Mouse (Mus musculus) intestine, embryonic 16.5 days (tissue): ENCODE measurements around the gene Shank2. TPM values are rescaled to one million over a fixed set of nuclear protein-coding genes. Genes with fewer than 3 reads are reported as not detected.

Source experiments
- ATAC-seq: fragments of 200-750 bp; cut with Nextera tagmentation; 2 replicates; pipeline ENCODE4 v1.8.0; 2017; ENCODE audit warnings: moderate TSS enrichment, moderate library complexity
- H3K27ac ChIP-seq: fragments of 300-500 bp; sonication (generic); 2 replicates; pipeline ENCODE4 v1.5.1; 2014; ENCODE audit warnings: mild to moderate bottlenecking, low read length
- H3K27me3 ChIP-seq: fragments of 300-500 bp; sonication (generic); replicated peaks from 2 replicates; pipeline ENCODE4 v1.6.1; 2014; ENCODE audit warnings: low read length, control low read depth, mixed read lengths; ENCODE audit not compliant: control insufficient read depth, insufficient read depth
- H3K36me3 ChIP-seq: fragments of 300-500 bp; sonication (generic); 2 replicates; pipeline ENCODE4 v1.6.1; 2014; ENCODE audit warnings: low read length, control low read depth; ENCODE audit not compliant: control insufficient read depth, insufficient read depth
- H3K4me1 ChIP-seq: fragments of 300-500 bp; sonication (generic); 2 replicates; pipeline ENCODE4 v1.6.1; 2014; ENCODE audit warnings: low read length, control low read depth, mixed read lengths; ENCODE audit not compliant: control insufficient read depth, insufficient read depth
- H3K4me2 ChIP-seq: fragments of 300-500 bp; sonication (generic); 2 replicates; pipeline ENCODE4 v1.6.1; 2014; ENCODE audit warnings: low read depth, low read length, control low read depth
- H3K4me3 ChIP-seq: fragments of 300-500 bp; sonication (generic); 2 replicates; pipeline ENCODE4 v1.5.1; 2014; ENCODE audit warnings: mild to moderate bottlenecking, low read length
- H3K9ac ChIP-seq: fragments of 300-500 bp; sonication (generic); 2 replicates; pipeline ENCODE4 v1.6.1; 2014; ENCODE audit warnings: low read depth, low read length
- H3K9me3 ChIP-seq: fragments of 300-500 bp; sonication (generic); 2 replicates; pipeline ENCODE4 v1.6.1; 2016; ENCODE audit warnings: low read length, control low read depth; ENCODE audit not compliant: control insufficient read depth
- WGBS: fragments of 180-500 bp; shearing (Covaris S2); extraction: QIAGEN DNeasy Blood & Tissue Kit; methylation state at CpG from one replicate; pipeline ENCODE4 v1.1.7; 2014; 5-methylcytosine and 5-hydroxymethylcytosine counted together
- polyA plus RNA-seq: library from polyadenylated mRNA; unstranded; fragments of >200 nt; fragmentation: Nextera tagmentation; extraction: Ambion mirVana; gene quantifications from 2 replicates; pipeline ENCODE4 v1.2.1, GENCODE M21; 2015

The Shank2 gene
- polyA plus RNA-seq, 1 experiment from 2014 or later = 1.0 TPM

GRCm38 (mm10) chr7:144379243-144379884 lies 377.6 kb downstream of the Shank2 start:
- Histone ChIP-seq H3K4me1 (no peaks in the 10 kb centered on the region), H3K27ac (no peak overlapping the region), H3K4me2 (no peak overlapping the region), H3K9me3 (no peaks in the 10 kb centered on the region), H3K9ac (no peak overlapping the region), H3K36me3 (no peaks in the 10 kb centered on the region), H3K4me3 (no peak overlapping the region), H3K27me3 (no peaks in the 10 kb centered on the region)
- WGBS = 59% methylated on average over 6 of the region's 6 CpGs
- ATAC-seq = no peak

GRCm38 (mm10) chr7:144381588-144381987 lies 379.9 kb downstream of the Shank2 start:
- no peak overlapping the region for H3K27ac ChIP-seq
- WGBS = 72% methylated on average over 10 of the region's 10 CpGs
- H3K9ac ChIP-seq = no peak overlapping the region
- H3K36me3 ChIP-seq = no peaks in the 10 kb centered on the region
- no peaks in the 10 kb centered on the region for H3K9me3 ChIP-seq
- no peak overlapping the region for H3K4me2 ChIP-seq
- H3K4me1 ChIP-seq = no peaks in the 10 kb centered on the region
- no peak overlapping the region for H3K4me3 ChIP-seq
- no peak for ATAC-seq
- no peaks in the 10 kb centered on the region for H3K27me3 ChIP-seq

GRCm38 (mm10) chr7:144387537-144387936 lies 385.8 kb downstream of the Shank2 start:
- no peaks in the 10 kb centered on the region for H3K36me3 ChIP-seq
- H3K9ac ChIP-seq = no peak overlapping the region
- no peak overlapping the region for H3K4me2 ChIP-seq
- H3K27ac ChIP-seq = no peak overlapping the region
- H3K4me1 ChIP-seq = 0 out of 2 replicates have a peak, but pooled peaks cover 5% of the 10 kb centered on the region
- no peak overlapping the region for H3K4me3 ChIP-seq
- ATAC-seq = no peak
- WGBS = 94% methylated on average over 6 of the region's 6 CpGs
- H3K27me3 ChIP-seq = no peaks in the 10 kb centered on the region
- no peaks in the 10 kb centered on the region for H3K9me3 ChIP-seq

GRCm38 (mm10) chr7:144389704-144390103 lies 388.0 kb downstream of the Shank2 start:
- H3K9me3 ChIP-seq = no peaks in the 10 kb centered on the region
- no peak for ATAC-seq
- H3K9ac ChIP-seq = no peak overlapping the region
- H3K36me3 ChIP-seq = no peaks in the 10 kb centered on the region
- H3K4me2 ChIP-seq = no peak overlapping the region
- no peak overlapping the region for H3K4me3 ChIP-seq
- no peaks in the 10 kb centered on the region for H3K27me3 ChIP-seq
- whole genome bisulfite sequencing = 81% methylated on average over 2 of the region's 2 CpGs
- H3K4me1 ChIP-seq = 0 out of 2 replicates have a peak, but pooled peaks cover 5% of the 10 kb centered on the region
- H3K27ac ChIP-seq = no peak overlapping the region

- Histone ChIP-seq H3K9me3 (no peaks in the 10 kb centered on the region), H3K4me2 (no peak overlapping the region), H3K27me3 (no peaks in the 10 kb centered on the region), H3K36me3 (no peaks in the 10 kb centered on the region), H3K4me3 (no peak overlapping the region), H3K9ac (no peak overlapping the region), H3K4me1 (0 out of 2 replicates have a peak, but pooled peaks cover 5% of the 10 kb centered on the region), H3K27ac (no peak overlapping the region)
- no peak for ATAC-seq
- 73% methylated on average over 8 of the region's 8 CpGs for WGBS
These were observed 388.9 kb downstream of the Shank2 start for GRCm38 (mm10) chr7:144390676-144391075.

GRCm38 (mm10) chr7:144391727-144392126 lies 390.0 kb downstream of the Shank2 start:
- Histone ChIP-seq H3K27ac (no peak overlapping the region), H3K4me3 (no peak overlapping the region), H3K9me3 (no peaks in the 10 kb centered on the region), H3K4me1 (0 out of 2 replicates have a peak, but pooled peaks cover 5% of the 10 kb centered on the region), H3K36me3 (no peaks in the 10 kb centered on the region), H3K4me2 (no peak overlapping the region), H3K27me3 (no peaks in the 10 kb centered on the region), H3K9ac (no peak overlapping the region)
- WGBS = 84% methylated on average over 6 of the region's 6 CpGs
- peak; percentile 50; the same call in 1 of the 2 replicates for ATAC-seq

GRCm38 (mm10) chr7:144402492-144402891 lies 400.8 kb downstream of the Shank2 start:
- WGBS = 73% methylated on average over 4 of the region's 4 CpGs
- Histone ChIP-seq H3K27ac (no peak overlapping the region), H3K36me3 (no peaks in the 10 kb centered on the region), H3K4me3 (no peak overlapping the region), H3K9me3 (no peaks in the 10 kb centered on the region), H3K27me3 (no peaks in the 10 kb centered on the region), H3K4me2 (no peak overlapping the region), H3K9ac (no peak overlapping the region), H3K4me1 (no peaks in the 10 kb centered on the region)
- peak; percentile 50; the same call in 1 of the 2 replicates for ATAC-seq

- H3K4me3 ChIP-seq = no peak overlapping the region
- no peak overlapping the region for H3K9ac ChIP-seq
- H3K27me3 ChIP-seq = no peaks in the 10 kb centered on the region
- H3K4me2 ChIP-seq = no peak overlapping the region
- ATAC-seq = peak; percentile 46; the same call in 1 of the 2 replicates
- H3K27ac ChIP-seq = no peak overlapping the region
- 44% methylated on average over 4 of the region's 4 CpGs for whole genome bisulfite sequencing
- H3K4me1 ChIP-seq = no peaks in the 10 kb centered on the region
- H3K9me3 ChIP-seq = no peaks in the 10 kb centered on the region
- no peaks in the 10 kb centered on the region for H3K36me3 ChIP-seq
These were observed 405.9 kb downstream of the Shank2 start for GRCm38 (mm10) chr7:144407675-144408074.

- H3K9me3 ChIP-seq = no peaks in the 10 kb centered on the region
- no peak overlapping the region for H3K4me3 ChIP-seq
- ATAC-seq = no peak
- WGBS = 94% methylated on average over 2 of the region's 2 CpGs
- H3K36me3 ChIP-seq = no peaks in the 10 kb centered on the region
- no peak overlapping the region for H3K27ac ChIP-seq
- H3K4me1 ChIP-seq = no peaks in the 10 kb centered on the region
- no peak overlapping the region for H3K4me2 ChIP-seq
- H3K9ac ChIP-seq = no peak overlapping the region
- no peaks in the 10 kb centered on the region for H3K27me3 ChIP-seq
These were observed 406.8 kb downstream of the Shank2 start for GRCm38 (mm10) chr7:144408464-144409000.
